Mouse (Mus musculus): ENCODE results near the gene Slc25a19.

Gene Slc25a19

DNA sequence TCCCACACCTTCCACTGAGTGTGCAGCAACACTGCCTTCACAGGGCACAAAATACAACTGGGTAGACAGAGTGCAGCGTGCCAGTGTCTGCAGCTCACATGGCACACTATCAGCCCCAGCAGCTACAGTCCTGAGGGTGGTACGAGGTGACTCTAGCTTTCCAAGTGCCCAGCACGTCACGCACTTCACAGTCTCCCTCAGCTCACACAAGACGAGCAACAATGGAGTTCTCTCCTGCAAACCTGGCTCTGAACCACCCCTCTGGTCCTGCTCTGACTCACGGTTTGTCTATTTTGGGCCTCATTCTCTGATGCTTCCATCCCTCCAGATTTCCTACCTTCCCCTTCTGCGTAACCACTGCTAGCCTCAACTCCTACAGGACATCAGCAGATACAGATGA is 28.4 kb downstream of the Slc25a19 start:
- DNase-seq (ENCODE audit: low read depth), result no peak

DNA sequence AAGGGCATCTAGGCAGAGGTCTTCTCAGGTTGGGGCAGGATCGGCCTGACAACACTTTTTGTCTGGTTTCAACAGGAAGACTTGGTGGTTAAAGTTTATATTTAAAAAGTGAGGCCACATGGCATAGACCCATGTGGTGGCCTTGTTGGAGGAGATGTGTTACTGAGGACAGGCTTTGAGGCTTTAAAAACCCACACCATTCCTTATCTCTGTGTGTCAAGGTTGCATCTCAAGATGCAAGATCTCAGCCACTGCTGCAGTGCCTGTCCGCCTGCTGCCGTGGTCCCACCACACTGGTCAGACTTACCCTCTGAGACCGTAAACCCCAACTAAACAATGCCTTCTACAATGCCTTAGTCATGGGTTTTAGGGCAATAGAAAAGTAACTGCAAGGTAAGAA is 29.8 kb downstream of the Slc25a19 start:
- DNase-seq (ENCODE audit: low read depth), result peak; percentile 97

DNA sequence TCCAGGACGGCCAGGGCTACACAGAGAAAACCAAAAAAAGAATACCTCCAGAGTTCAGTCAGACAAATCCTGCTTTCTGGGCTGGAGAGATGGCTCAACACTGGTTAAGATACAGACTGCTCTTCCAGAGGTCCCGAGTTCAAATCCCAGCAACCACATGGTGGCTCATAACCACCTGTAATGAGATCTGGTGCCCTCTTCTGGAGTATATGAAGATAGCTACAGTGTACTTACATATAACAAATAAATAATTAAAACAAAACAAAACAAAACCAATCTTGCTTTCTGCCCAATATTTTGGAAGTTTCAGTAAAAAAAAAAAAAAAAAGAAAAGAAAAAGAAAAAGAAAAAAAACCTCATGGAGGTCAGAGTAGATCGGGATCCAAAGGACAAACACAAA is 32.9 kb downstream of the Slc25a19 start:
- peak; percentile 41 for DNase-seq (ENCODE audit: low read depth)

DNA sequence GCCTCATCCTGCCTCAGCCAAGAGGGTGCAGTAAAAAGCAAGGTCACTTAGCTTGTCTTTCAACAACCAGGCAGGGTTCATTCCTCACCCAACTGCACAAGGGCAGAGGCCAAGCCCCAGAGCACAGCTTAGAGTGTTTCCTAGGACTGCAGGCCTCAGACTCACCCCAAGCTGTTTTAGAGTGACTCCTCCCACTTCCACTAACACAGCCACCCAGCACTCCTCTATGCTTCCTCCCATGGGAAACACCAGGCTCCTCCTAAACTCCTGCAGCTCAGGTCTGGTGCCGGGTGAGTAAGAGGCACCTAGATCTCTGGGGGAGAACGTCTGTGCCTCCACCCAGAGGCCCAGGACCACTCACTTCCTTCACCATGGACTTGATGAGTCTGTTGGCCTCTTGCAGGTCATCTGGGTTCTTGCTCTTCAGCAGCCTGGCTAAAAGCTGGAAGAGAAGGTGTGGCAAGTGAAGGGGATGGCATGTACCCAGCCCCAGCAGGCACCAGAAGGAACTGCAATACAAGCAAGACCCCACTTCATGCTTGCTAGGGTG is 37.5 kb downstream of the Slc25a19 start:
- DNase-seq (ENCODE audit: low read depth), result no peak

DNA sequence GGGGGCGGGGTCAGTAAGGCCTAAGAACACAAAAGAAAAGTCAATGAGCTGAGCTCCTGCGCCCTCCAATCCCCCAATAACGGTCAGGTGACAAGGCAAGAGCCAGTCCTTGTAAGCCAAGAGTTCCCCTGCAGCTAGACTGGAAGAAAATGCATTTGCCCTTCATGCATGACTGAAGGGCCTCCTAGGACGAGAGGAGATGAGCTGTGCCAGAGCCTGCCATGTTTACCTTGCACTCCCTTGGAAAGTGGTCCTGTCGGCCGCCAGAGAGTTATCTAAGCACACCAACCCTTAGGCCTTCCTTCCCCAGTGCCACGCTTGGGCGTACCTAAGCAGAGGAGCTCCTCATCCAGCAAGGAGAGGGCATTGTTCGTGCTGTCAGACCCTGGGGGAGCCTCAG is 40.1 kb downstream of the Slc25a19 start:
- DNase-seq (ENCODE audit: low read depth), result no peak

DNA sequence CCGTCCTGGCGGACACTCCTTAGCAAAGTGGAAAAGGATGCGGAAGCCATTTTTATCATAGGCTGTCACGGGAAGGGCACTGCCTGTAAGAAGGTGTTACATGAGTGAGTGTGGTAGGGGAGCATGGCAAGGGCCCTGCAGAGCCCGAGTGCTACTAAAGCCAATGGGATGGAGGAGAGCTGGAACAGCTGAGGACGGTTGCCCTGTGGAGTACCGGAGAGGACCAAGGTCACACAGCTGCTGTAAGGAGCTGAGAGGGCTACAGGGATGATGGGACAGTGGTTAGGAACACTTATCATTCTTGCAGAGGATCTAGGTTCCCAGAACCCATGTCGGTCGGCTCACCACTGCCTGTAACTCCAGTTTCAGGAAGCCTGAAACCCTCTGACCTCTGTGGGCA is 41.7 kb downstream of the Slc25a19 start:
- DNase-seq (ENCODE audit: low read depth), result no peak

DNA sequence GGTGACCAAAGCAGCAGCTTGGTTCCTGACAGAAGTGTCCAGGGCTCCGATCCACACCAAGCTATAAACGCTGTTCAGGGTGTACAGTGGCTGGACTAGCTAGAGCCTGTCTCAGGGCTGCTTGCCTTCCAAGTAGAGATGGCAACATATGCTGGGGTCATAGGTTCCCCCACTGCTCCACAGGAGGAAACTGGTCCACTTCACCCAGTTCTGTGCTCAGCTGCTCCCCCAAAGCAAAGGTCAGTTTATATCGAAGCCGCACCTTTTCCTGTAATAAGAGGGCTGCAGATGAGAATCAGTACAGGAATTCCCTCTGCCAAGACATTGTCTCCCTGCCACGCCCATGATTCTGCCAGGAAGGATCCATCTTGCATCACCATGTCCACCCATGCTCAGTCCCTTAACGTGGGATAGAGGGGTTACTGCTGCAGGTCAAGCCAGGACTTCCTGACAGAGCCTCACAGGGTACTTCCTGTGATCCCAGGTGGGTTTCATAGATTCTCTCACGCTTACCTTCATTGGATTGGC is 42.5 kb downstream of the Slc25a19 start:
- DNase-seq (ENCODE audit: low read depth), result no peak

DNA sequence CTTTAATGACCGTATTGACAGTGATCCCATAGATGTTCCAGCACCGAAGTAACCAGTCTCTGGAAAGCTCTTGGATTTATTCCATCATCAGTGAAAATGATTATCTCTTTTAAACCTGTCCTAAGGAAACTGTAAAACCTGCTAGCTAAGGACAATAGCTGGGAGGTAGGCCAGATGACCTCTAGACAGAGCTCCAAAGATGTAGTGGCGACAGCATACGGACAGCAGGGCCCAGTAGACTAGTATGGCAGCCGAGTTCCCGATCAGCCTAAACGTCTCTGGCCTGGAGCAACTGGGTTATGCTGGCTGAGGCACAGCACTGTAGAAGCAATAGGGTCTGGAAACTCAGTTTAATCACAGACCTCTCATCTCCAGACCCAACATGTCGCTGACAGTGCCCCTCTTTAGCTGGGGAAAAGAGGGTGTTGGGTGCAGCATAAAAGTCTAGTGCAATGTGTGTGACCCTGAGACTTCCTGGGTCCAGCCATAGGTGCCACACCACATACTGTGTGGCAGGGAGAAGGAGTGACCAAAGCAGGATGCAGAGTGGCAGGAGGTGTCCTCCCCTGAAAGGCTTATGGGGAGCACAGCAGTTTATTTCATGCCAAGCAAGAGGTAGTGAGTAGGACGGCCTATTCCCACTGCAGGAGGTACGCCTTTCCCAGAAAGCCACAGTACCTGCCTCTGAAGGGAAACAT is 43.6 kb downstream of the Slc25a19 start:
- no peak for DNase-seq (ENCODE audit: low read depth)

DNA sequence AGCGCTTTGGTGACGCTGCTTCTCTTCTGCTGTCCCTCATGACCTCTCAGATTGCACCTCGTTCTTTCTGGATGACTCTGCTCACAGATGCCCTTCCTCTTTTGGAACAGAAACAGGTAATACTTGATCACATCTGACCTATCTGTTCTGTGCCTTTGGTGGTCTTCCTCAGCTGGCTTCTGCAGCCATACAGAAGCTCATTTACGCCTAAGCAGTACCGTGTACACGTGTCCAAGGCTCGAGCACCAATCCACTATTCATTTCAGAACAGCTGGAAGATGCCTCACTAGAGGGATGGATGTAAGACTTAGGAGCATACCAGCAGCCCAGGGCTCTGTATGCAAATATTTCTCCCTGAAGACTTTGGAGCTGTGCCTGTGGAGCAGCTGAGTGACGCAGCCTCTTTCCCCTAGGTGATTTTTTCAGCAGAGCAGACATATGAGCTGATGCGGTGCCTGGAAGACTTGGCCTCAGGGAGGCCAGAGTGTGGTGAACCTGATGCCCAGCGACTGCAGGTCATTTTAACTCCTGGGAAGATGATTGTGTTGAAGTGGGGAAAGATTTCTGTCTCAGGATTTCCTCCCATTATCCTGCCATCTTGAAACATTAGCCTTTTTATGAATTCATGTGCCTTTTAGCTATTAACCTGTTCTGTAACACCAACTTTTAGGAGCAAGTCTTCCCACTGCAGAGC is 45.0 kb downstream of the Slc25a19 start:
- no peak for DNase-seq (ENCODE audit: low read depth)

DNA sequence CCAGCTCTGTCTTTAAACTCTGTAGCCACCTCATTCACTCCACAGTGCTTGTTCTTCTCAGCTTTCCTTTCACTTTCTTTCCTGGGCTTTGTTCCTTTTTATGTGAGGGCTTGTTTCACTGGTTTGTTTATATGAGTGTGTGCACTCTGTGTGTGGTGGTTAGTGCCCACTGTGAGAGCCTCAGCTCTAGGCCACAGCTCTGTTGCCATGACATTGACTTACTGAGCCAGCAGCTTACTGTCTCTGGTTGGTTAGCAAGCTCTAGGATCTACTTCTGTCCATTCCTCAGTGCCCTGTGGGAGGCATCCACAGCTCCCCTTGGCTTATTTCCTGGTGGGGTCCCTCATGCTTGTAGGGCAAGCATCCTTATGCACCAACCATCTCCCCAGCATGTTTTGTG is 49.0 kb downstream of the Slc25a19 start:
- DNase-seq (ENCODE audit: low read depth), result no peak

DNA sequence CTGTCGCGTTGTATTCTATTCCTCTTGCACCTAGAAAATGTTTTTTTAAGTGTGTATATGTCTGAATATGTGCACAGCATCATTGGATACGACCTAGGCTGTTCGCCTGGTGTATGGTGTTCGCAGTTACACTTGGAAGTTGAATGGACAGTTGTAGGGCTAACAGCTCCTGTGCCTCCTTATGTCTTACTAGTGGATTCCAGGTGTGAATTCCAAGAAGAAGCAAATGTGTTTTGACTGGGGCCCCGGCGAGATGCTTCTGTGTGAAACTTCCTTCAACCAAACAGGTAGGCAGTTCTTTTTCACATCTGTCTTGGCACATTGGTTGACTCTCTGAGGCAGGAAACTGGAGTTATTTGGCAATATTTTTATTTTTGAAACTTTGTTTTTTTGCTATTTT is 63.1 kb downstream of the Slc25a19 start:
- DNase-seq (ENCODE audit: low read depth), result peak; percentile 18

Data from 416B (cell line).